Mouse (Mus musculus) c-Kit-positive CD71-positive TER-119-negative erythroid progenitor cells, embryonic 14.5 days (primary cell): Measurements from ENCODE around the gene Elovl7.

Source experiments
- DNase-seq: peaks from one replicate; pipeline ENCODE4 v3.0.0-alpha.2; 2013; ENCODE audit warnings: low read depth

The Elovl7 gene

DNA sequence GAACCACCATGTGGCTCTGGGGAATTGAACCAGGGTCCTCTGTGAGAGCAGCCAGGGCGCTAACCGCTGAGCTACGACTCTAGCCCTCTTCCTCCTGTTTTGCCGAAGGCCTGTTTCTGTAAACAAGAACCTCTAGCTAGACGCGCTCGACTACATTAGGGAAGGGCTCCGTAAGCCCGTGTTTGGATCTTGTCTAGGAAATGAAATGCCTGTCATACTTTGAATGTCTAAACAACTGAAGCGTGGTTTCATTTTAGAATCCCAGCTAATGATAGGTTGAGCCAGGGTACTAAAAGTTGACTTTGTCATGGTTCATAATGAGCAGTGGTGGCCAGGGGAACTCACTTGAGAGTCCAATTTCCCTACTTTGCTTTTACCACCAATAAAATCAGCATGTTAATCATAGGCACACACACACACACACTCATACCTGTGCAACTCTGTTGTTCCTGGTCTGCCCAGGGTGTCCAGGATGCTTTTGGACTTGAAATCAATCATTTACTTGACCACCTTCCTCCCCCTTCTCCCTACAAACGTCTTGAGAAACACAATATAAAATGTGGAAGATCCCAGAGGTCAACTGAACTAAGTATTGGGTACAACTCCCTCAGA is 31.0 kb downstream of the Elovl7 start:
- no peak for DNase-seq

DNA sequence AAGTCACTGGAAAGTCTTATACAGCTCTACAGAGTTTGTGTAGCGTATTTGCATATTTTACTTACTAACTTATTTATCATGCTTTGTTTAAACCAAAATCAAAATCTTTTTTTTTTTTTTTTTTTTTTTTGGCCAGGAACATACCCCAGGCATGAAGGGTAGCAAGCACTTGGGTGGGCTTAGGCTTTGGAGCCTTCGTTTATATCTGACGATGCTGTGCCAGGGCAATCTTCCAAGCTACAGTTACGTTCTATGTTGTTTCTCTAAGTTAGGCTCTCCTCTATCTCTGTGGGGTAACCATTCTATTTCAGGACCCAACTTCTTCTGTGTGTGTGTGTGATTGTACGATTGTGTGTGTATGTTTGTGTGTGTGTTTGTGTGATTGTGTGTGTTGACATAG is 36.9 kb downstream of the Elovl7 start:
- no peak for DNase-seq

DNA sequence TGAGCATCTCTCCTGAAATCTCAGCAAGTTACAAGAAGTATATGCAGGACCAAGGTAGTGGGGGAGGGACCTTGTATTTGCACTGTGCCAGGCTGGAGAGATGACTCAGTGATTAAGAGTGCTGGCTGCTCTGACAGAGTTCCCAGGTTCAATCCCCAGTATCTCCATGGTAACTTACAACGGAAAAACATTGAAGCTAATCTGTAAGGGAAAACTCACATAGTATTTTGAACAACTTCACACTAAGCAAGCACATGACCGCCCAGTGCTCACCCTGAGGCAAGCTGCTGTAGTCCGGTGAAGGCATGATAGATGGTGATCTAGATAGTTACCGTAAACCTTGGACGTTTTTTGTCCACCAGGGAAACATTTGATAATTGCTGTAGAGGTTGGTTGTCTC is 39.8 kb downstream of the Elovl7 start:
- DNase-seq = no peak

GRCm38 (mm10) chr13:108263042-108263441 is 48.8 kb downstream of the Elovl7 start:
- DNase-seq = no peak

DNA sequence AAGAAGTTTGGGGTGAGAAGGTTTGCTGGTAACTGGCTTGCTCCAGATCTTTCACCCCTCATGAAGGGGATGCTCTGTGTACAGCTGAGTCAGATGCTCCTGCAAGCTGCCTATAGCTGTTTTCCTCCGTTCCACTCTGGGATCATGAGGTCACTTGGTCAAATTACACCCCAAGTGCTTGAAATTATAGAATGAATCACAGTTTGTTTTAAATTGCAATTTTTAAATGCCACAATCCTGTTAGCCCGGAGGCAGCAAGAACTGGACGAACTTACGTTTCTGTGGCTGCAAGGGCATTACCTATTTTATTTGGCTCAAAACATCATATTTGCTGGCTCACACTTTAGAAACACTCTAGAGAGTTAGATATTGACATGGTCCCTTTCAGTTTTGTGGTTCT is 51.2 kb downstream of the Elovl7 start:
- no peak for DNase-seq

DNA sequence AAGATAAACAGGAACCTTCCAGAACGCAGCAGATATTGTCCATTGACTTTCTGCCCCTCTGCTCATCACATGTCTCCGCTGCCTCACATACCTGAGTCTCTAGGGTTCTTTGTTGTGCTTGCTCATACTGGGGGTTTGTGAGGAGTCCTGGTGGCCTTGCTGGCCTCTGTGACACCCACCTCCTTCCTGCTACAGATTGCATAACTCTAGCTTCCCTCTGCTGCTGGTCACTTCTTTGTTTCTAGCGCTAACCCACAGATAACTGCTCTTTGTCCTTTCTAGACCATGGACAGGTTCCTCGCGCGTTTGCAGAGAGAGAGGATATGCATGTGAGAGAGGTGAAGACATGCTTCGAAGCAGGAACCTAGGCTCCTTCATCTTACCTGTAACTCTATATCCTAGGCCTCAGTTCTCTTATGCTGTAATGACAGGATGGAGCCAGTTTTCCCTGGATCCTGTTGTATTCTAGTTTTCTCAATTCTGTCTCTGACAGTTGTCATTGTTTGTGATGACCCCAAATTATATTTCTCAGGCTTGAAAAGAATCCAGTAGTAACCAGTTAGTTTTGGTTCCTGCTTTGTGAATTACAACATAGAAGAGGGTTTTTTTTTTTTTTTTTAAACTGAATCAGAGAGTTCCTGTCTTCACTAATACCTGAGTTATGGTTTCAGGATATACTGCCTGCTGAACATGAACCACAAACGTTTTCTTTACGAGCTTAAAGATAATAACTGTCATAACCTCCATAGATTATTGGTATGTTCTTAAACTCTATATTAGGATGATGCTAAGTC is 53.8 kb downstream of the Elovl7 start:
- no peak for DNase-seq

GRCm38 (mm10) chr13:108271458-108272148 is 57.4 kb downstream of the Elovl7 start:
- DNase-seq = no peak

GRCm38 (mm10) chr13:108272332-108272731 is 58.1 kb downstream of the Elovl7 start:
- DNase-seq = no peak

DNA sequence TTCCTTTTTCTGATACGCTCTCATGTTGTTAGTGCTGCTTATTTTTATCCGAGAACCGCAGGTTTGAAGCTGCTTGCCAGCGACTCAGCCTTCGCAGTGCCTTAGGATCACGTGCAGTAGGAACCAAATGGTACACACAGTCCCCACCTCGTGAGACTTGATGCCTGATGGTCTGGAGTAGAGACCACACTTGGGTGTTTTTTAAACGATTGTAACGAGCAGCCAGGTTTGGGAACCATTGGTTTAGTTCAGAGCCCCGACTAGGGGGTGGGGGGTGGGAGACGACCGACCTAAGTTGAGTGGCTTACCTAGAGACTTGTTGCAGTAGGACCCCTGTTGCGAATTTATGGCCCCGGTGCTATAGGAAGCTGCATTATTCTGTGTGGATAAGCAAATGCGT is 58.8 kb downstream of the Elovl7 start:
- DNase-seq = no peak

DNA sequence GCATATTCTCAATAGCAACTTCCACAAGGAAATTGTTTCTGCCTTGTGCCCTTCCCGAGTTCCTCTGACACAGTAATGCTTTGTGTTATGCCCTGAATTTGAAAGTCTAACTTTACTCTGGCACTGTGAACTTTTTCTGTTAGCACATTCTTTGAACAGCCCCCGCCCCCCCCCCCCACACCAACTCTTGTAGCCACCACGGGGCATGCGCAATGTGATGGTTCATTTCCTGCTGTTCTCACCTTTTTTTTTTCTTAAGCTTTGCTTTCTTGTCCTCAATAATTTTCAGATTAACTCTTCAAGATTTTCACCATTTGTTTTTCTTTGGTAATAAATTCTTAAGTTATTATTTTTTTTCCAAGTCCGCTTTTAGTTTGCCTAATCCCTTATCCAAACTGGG is 59.3 kb downstream of the Elovl7 start:
- DNase-seq = no peak

- no peak for DNase-seq
Measured at GRCm38 (mm10) chr13:108276561-108276960, 62.4 kb downstream of the Elovl7 start.

- DNase-seq = no peak
Measured at GRCm38 (mm10) chr13:108277320-108277719, 63.1 kb downstream of the Elovl7 start.

DNA sequence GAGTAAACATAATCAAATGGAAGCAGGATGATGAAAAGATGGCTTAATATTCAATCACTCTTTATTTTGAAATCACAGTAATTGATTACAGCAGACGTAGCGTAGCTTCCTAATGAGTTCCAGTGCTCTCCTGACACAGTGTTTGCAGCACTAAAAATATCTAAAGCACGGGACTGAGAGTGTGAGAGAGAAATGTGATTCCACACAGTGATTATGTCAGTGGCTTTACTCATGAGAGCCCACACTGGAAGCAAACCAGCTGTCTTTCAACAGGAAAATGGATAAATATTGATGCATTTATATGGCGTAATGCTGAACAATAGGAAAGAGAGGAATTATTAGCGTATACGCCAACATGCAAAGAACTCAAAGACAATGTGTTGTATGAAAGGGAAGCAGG is 64.4 kb downstream of the Elovl7 start:
- DNase-seq = no peak

DNA sequence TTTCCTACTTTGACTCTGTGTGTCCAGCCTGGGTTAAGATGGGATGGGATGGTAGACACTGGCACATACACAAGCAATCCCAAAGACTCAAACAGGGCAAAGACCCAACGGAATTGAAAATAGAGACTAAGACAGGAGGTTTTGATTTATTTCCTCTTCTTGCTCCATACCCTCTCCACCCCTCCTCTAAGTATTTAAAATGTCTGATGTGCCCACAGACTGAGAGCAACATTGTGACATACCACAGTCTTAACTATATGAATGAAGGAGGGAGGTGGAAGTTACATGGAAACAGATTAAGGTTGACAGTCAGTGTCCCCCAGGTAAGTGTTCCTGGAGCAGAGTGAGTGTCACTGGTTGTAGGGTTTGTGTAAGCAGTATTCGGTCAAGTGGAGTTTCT is 70.1 kb downstream of the Elovl7 start:
- DNase-seq = no peak

DNA sequence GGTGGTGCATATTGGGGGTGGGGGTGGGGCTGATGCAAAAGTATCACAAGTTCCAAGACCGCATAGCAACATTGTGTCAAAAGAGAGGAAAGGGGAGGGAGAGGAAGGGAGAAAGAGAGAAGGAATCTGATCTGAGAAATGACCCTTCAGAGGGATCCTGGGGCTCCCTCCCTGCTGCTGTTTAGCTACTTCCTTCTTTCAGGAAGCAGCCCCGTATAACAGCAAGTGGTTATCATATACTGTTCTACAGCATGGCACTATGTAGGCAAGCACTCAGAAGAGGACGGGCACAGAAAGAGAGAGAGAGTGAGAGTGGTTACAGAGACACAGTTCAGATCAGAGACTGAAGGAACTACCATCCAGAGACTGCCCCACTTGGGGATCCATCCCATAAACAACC is 73.7 kb downstream of the Elovl7 start:
- DNase-seq = no peak

GRCm38 (mm10) chr13:108289436-108289835 is 75.2 kb downstream of the Elovl7 start:
- DNase-seq = no peak

GRCm38 (mm10) chr13:108290314-108290713 is 76.1 kb downstream of the Elovl7 start:
- no peak for DNase-seq

DNA sequence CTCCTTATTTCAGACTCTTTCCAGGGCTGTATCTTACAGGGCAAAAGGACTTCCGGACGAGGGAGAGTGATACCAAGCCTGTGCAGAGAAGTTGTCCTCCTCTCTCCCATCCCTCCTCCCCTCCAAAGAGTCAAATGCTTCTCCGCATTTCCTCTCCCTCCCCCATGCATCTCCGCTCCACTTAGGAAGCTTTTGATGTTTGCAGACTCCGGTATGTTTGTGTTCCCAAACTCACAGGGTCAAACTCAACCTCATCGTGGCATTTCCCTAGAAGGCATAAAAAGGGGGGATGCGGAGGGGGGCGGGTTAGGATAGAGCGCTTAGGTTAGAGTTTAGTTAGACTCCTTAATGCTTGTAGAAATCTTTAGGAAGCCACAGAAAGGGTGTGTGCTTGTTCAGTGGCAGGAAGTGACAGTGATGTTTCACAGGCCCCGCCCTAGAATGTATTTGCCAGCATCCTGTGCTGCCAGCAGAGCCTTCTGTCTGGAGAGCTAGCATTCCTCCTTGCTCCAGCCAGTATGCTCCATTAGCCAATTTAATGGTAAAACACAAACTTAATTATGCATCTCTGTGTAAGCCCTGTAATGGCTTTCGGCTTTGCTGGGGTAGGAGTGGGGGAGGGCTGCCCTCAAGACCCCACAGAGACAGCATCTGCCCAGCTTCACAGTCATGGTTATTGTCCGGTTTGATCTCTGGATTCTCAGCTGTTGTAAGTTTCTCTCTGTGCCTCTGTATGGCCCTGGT is 83.3 kb downstream of the Elovl7 start:
- DNase-seq = peak; percentile 21

DNA sequence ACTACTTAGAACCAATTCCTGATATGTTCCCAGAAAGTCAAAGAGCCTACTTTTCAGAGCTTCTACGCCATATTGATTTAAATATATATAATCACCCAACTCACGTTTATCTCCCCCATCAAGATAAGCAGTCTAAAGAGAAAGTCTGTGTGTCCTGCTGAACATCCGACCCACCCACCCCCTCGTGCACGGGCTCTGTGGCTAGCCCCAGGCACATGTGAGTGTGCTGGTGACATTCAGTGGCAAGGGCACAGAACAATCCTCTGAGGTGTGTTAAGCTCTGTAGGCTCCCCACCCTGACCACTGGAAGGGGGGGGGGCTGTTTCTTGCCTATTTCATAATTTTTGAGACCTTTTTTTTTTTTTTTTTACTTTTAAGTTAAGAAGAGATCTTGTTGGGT is 84.0 kb downstream of the Elovl7 start:
- no peak for DNase-seq

GRCm38 (mm10) chr13:108300346-108300950 is 86.2 kb downstream of the Elovl7 start:
- DNase-seq = no peak

DNA sequence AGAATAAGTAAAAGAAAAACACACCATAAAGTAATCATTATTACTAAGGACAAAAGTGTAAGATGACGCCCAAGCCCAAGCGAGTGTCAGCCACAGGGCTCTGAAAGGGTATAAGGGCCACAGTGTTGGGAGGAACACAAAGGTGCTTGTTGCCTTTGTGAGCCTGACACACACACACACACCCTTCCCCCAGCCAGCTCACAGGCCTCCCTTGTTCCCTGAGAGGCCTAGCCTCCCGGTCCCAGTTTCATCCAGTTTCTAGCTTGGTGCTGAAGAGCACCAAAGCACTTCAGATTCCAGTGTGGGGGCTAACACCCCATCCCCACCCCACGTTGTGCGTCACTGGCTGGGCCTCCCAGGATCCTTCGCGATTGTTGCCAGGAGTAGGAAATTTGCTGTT is 87.2 kb downstream of the Elovl7 start:
- DNase-seq = no peak
